Mouse (Mus musculus): ENCODE results near the gene Msrb3. TPM values are rescaled to one million over a fixed set of nuclear protein-coding genes. Genes with fewer than 3 reads are reported as not detected.

Msrb3 gene
- polyA plus RNA-seq, 1 experiment from 2014 or later: 20.6 TPM

DNA sequence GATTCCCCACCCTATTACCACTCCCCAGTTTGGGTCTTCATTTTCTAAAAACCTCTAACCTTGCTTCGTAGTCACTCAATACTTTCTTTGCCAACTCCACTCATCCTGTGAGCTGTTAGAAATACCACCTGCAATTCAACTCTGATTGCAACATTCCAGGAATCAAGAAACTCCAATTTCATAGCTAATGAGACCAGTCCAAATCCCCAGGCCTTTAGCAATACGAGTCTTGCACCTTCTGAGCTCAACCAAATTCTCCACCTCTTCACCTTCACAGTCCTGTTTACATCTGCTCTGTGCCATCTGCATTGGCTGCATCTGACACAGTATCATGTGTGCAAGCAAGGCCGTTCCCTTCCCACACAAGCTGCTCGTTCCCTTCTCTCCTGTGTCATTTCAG is 5.0 kb downstream of the Msrb3 start:
- DNase-seq (ENCODE audit: low spot score): peak; percentile 47
- Histone ChIP-seq H3K4me3 (no peak overlapping the region), H3K9me3 (no peaks in the 10 kb centered on the region), H3K36me3 (peaks cover 22% of the 10 kb centered on the region), H3K27me3 (ENCODE audit: insufficient read depth, poor library complexity, severe bottlenecking) (no peaks in the 10 kb centered on the region), H3K4me1 (peaks cover 40% of the 10 kb centered on the region), H3K27ac (no peak overlapping the region)
- WGBS: 81% methylated on average over 4 of the region's 4 CpGs

DNA sequence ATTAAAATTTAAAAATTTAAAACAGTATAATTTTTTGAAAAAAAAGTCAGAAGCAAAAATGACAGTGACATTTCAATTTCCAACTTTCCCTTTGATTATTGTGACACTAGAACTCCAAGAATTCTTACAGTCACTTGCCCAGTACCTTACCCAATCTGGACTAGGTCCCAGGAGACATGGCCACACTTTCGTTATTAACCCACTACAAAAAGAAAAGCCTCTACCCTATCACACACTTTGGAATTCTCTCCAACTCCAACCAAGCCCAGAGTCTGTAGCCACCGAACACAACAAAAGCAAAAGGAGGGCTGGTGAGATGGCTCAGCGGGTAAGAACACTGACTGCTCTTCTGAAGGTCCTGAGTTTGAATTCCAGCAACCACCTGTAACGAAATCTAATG is 7.8 kb downstream of the Msrb3 start:
- H3K9me3 ChIP-seq: no peaks in the 10 kb centered on the region
- peaks cover 30% of the 10 kb centered on the region for H3K36me3 ChIP-seq
- H3K27me3 ChIP-seq (ENCODE audit: insufficient read depth, poor library complexity, severe bottlenecking): no peaks in the 10 kb centered on the region
- H3K27ac ChIP-seq: no peak overlapping the region
- no peak overlapping the region for H3K4me3 ChIP-seq
- peak; percentile 42 for DNase-seq (ENCODE audit: low spot score)
- 90% methylated on average over 4 of the region's 4 CpGs for WGBS
- H3K4me1 ChIP-seq: peaks cover 28% of the 10 kb centered on the region

DNA sequence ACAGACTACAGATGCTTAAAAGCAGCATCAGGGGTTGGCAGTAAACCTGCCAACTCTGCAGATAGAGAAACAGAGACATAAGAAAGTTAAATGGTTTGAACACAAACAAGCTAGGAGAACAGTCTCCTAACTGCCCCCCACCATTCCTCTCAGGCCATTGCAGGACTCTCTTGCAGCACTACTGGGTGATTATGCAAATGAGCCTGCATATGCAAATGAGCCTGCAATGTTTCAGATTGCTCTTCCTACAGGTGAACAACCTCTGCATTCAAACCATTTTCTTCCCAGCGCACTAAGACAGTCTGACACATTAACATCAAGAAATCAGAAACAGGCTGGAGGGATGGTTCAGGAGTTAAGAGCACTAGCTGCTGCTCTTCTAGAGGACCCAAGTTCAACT is 8.3 kb downstream of the Msrb3 start:
- DNase-seq (ENCODE audit: low spot score): peak; percentile 31
- Histone ChIP-seq H3K9me3 (no peaks in the 10 kb centered on the region), H3K36me3 (peaks cover 30% of the 10 kb centered on the region), H3K27me3 (ENCODE audit: insufficient read depth, poor library complexity, severe bottlenecking) (no peaks in the 10 kb centered on the region), H3K4me3 (no peak overlapping the region), H3K4me1 (peaks cover 23% of the 10 kb centered on the region), H3K27ac (no peak overlapping the region)
- 84% methylated on average over 1 of the region's 1 CpGs for WGBS

DNA sequence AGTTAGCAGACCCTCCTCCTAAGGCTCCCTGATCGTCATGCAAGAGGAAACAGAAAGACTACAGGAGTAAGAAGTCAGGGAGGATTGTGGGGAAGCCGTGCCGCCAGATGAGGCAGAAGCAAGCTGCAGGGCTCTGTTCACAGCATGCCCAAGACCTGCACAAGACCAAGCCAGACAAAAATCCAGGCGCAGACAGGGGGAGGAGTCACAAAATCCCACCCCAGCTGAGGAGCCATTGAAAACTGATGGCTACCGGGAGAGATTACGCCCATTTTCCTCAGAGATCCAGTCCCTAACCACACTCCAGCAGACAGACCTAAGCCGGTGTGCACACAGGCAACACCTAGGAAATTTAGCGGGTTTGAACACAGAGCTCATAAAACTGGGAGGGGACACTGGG is 10.4 kb downstream of the Msrb3 start:
- H3K27me3 ChIP-seq (ENCODE audit: insufficient read depth, poor library complexity, severe bottlenecking): no peaks in the 10 kb centered on the region
- WGBS: 87% methylated on average over 8 of the region's 8 CpGs
- H3K9me3 ChIP-seq: no peaks in the 10 kb centered on the region
- H3K4me3 ChIP-seq: no peak overlapping the region
- H3K36me3 ChIP-seq: peaks cover 41% of the 10 kb centered on the region
- H3K27ac ChIP-seq: no peak overlapping the region
- peak; percentile 66 for DNase-seq (ENCODE audit: low spot score)
- peaks cover 13% of the 10 kb centered on the region for H3K4me1 ChIP-seq

DNA sequence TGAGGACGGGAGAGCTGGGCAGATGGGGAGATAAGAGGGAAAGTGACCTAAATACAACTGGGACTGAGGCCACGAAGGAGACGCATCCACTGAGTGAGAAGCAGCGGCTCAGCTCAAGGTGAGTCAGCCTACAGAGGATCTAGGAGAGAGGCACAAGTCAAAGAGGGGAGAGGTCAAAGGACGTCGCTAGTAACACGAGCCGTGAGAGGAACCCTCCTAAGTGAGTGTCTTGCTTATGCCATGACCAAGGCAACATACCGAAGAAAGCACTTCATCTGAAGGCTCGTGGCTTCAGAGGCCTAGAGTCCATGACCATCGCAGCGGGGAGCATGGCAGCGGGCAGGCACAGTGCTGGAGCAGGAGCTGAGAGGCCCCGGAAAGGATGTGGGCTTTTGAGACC is 14.7 kb downstream of the Msrb3 start:
- Histone ChIP-seq H3K4me1 (peaks cover 29% of the 10 kb centered on the region), H3K27ac (no peak overlapping the region), H3K9me3 (no peaks in the 10 kb centered on the region), H3K36me3 (peaks cover 19% of the 10 kb centered on the region), H3K4me3 (no peak overlapping the region), H3K27me3 (ENCODE audit: insufficient read depth, poor library complexity, severe bottlenecking) (no peaks in the 10 kb centered on the region)
- 76% methylated on average over 14 of the region's 14 CpGs for WGBS
- peak; percentile 59 for DNase-seq (ENCODE audit: low spot score)

DNA sequence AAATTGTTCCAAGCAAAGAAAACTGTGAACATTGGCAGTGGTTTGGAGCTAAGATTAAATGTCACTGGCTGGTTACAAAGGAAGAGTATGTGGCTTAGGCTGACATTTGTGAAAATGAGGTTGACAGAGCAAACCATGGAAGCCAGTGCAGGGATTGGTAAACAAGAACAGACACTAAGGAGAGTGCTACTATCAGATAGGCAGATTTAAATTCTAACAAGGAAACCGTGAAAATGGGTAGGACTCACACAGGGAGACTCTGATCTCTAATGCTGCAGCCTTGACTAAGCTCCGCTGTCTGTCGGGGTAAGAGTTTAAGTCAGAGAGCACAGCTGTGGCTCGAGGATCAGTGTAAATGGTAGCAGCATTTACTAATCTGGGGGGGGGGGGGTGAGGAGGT is 15.2 kb downstream of the Msrb3 start:
- 56% methylated on average over 4 of the region's 4 CpGs for WGBS
- no peak overlapping the region for H3K27ac ChIP-seq

DNA sequence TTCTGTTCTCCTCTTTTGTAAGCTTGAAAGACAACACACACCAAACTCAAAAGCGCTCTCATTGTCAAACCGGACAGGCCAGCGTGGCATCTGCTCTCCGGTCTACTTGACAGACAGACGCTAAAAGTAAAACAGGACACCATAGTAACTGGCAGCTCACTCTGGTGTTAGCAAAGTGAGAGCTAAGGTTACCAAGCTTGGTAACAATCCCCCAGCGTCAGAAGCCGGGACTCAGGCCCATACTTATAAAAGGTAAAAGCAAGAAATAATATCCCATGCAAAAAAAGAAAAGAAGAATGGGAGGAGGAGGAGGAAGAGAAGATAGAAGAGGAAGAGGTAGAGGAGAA is 15.9 kb downstream of the Msrb3 start:
- no peaks in the 10 kb centered on the region for H3K27me3 ChIP-seq (ENCODE audit: insufficient read depth, poor library complexity, severe bottlenecking)
- no peaks in the 10 kb centered on the region for H3K9me3 ChIP-seq
- H3K27ac ChIP-seq: peak overlapping the region; percentile 48
- H3K36me3 ChIP-seq: peaks cover 13% of the 10 kb centered on the region
- H3K4me1 ChIP-seq: peaks cover 29% of the 10 kb centered on the region
- DNase-seq (ENCODE audit: low spot score): no peak
- 9% methylated on average over 7 of the region's 7 CpGs for WGBS
- peak overlapping the region; percentile 42 for H3K4me3 ChIP-seq

More for the DNA sequence above, 15.2 kb downstream of the Msrb3 start:
- Histone ChIP-seq H3K36me3 (peaks cover 19% of the 10 kb centered on the region), H3K27me3 (ENCODE audit: insufficient read depth, poor library complexity, severe bottlenecking) (no peaks in the 10 kb centered on the region), H3K4me3 (0 out of 2 replicates have a peak overlapping the region, but pooled peaks have one; percentile 42), H3K4me1 (peaks cover 29% of the 10 kb centered on the region), H3K9me3 (no peaks in the 10 kb centered on the region)
- peak; percentile 24 for DNase-seq (ENCODE audit: low spot score)

DNA sequence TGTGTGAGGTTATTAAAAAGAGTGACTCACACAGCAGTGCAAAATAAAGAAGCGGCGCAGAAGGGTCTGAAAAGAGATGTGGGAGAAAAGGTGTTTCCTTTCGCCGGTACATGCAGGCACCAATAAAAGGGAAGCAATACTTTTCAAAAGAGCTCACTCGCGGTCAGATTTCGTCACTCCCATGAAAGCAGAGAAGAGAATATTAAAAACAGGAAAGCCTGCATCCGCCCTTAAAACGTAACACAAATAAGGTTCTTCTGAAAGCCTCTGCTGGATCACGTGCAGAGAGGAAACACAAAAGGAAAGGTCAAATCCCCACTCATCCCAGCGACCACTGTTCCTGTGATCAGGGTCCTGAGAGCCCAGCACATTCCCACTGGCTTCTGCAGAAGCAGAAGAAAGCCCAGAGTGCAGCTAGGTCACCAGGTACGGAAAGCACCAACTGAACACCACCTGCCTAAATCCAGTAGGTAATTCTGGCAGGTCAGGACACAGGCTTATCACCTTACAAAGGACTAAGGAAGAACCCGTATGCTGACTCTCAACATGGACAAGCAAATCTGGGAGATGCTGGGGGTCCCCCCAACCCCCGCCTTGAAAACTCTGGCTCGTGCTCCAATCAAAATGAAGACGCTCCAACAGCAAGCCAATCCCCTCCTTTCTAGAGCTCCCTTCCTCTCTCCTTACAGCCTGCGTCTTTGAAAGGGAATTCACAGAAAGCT is 16.4 kb downstream of the Msrb3 start:
- Histone ChIP-seq H3K36me3 (peaks cover 11% of the 10 kb centered on the region), H3K4me1 (peaks cover 29% of the 10 kb centered on the region), H3K27ac (peak overlapping the region; percentile 48), H3K9me3 (no peaks in the 10 kb centered on the region), H3K4me3 (peak overlapping the region; percentile 42), H3K27me3 (ENCODE audit: insufficient read depth, poor library complexity, severe bottlenecking) (no peaks in the 10 kb centered on the region)
- peak; percentile 75 for DNase-seq (ENCODE audit: low spot score)
- WGBS: 28% methylated on average over 17 of the region's 17 CpGs

DNA sequence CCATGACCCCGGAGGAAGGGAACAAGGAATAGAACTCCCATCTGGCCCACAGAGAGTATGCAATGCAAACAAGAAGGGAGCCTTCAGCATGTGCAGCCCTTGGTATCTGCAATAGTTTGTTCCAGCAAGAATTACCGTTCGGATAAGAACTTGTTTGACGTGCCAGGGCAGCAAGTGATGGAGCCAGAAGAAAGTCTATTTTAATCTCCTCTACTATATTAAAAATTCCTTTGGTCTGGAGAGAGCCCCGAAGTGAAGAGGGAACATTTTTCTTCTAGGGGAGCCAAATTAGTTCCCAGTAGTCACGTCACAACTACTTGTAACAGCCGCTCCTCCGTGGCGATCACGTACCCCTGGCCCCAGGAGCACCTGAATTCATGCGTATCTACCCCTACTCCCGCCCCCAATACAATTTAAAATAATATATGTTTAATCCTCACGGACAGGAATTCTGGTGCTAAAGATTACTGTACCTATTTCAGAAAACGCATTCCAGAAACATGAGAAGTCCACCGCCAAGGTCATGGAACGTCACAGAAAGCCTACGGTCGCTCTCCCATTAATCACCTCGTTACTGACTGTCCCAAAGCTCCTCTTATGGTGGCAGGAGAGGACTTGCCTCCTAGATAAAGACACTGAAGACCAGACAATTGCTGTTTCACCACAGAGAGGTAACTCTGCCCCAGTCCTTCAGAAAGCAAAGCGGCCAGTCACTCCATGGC is 22.2 kb downstream of the Msrb3 start:
- peaks cover 53% of the 10 kb centered on the region for H3K4me1 ChIP-seq
- DNase-seq (ENCODE audit: low spot score): no peak
- no peaks in the 10 kb centered on the region for H3K36me3 ChIP-seq
- H3K27ac ChIP-seq: peak overlapping the region; percentile 84
- H3K4me3 ChIP-seq: peak overlapping the region; percentile 42
- 51% methylated on average over 20 of the region's 20 CpGs for WGBS
- no peaks in the 10 kb centered on the region for H3K9me3 ChIP-seq
- no peaks in the 10 kb centered on the region for H3K27me3 ChIP-seq (ENCODE audit: insufficient read depth, poor library complexity, severe bottlenecking)

DNA sequence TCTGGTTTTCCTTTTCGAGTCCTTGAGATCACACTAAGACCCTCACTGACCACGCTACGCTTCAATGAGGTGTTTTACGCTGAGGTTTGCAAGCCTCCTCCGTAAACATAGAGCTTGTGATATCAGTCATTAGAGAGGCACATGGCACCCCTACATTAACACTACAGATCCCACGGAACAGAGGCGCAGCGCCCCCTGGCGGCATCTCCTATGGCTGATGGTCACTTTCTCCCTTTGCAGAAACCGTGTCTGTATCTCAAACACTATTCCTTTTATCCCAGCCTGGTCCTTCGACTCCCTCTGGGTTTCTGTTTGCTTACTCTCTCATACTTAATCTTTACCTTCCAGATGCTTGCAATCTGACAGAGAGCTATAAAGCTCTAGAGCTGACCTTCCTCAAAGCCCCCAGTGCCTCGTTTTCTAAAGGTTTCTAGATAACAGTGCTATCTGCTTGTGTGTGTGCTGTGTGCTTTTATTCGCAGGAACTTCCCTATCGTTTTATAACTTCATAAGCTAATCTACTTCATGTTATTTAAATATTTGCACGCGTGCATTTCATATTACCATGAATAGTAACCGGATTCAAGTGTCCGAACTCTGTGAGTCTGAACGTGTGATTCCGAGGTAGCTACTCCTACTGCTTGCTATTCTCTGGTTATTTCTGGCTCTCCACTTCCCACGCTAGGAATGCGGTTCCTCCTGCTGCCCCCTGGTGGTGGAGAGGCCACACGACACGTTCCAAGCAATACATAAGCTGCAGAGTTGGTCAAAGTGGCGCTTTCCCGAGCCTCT is 23.0 kb downstream of the Msrb3 start:
- peaks cover 57% of the 10 kb centered on the region for H3K4me1 ChIP-seq
- peak; percentile 95 for DNase-seq (ENCODE audit: low spot score)
- H3K27me3 ChIP-seq (ENCODE audit: insufficient read depth, poor library complexity, severe bottlenecking): no peaks in the 10 kb centered on the region
- WGBS: 13% methylated on average over 26 of the region's 26 CpGs
- H3K4me3 ChIP-seq: peak overlapping the region; percentile 42
- peak overlapping the region; percentile 84 for H3K27ac ChIP-seq
- 0 out of 2 replicates have a peak, but pooled peaks cover under 1% of the 10 kb centered on the region for H3K36me3 ChIP-seq
- H3K9me3 ChIP-seq: no peaks in the 10 kb centered on the region

DNA sequence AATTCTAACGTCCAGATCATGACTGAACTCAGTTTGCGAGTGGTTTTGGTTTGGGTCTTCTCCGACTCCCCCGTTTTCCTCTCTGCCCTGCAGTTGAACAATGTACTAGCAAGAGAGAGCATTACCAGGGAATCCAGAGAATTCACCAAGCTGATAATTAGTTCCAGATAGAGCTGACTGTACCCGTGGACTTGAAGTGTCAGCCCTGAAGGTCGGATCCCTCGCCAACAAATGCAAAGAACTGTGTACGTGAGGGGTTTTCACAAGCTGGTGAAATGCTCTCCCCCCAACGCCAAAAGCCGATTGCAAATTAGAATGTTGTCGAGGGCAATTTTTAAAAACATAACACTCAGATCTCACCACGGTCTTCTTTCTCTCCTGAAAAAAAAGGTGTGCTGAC is 24.6 kb downstream of the Msrb3 start:
- H3K27ac ChIP-seq: peak overlapping the region; percentile 85

DNA sequence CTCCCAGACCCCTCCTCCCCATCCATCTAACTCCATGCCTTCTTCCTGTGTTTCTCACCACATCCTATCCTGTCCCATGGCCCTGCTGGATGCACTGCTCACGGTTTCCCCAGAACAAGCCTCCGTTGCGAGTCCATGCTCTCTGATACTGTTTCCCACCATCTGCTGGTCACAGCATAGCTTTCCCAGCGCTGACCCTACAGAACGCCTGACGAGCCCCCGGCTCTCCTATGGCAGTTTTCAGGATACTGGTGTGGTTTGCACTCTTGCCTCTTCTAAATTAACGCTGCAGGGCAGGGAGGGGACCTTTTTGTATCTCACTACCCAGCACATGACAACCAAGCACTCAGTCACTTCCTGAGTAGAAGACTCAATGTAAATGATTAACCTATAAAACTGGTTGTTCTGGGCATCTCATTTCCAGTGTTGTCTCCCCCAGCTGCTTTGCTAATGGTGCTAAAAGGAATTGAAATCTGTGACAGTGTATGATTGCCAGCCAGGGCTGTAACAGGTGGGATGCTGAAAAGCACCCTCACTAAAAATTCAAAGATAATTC is 25.2 kb downstream of the Msrb3 start:
- 51% methylated on average over 8 of the region's 8 CpGs for WGBS
- no peaks in the 10 kb centered on the region for H3K27me3 ChIP-seq (ENCODE audit: insufficient read depth, poor library complexity, severe bottlenecking)
- no peak overlapping the region for H3K4me3 ChIP-seq
- H3K4me1 ChIP-seq: peaks cover 58% of the 10 kb centered on the region
- DNase-seq (ENCODE audit: low spot score): no peak
- peak overlapping the region; percentile 85 for H3K27ac ChIP-seq
- no peaks in the 10 kb centered on the region for H3K9me3 ChIP-seq
- peaks cover 16% of the 10 kb centered on the region; the same call in 1 of the 2 replicates for H3K36me3 ChIP-seq

More for the DNA sequence above, 24.6 kb downstream of the Msrb3 start:
- DNase-seq (ENCODE audit: low spot score): no peak
- H3K4me1 ChIP-seq: peaks cover 58% of the 10 kb centered on the region
- H3K36me3 ChIP-seq: peaks cover 14% of the 10 kb centered on the region; the same call in 1 of the 2 replicates
- no peaks in the 10 kb centered on the region for H3K27me3 ChIP-seq (ENCODE audit: insufficient read depth, poor library complexity, severe bottlenecking)
- H3K9me3 ChIP-seq: no peaks in the 10 kb centered on the region
- no peak overlapping the region; the same call in 1 of the 2 replicates for H3K4me3 ChIP-seq
- 41% methylated on average over 12 of the region's 12 CpGs for WGBS
